Mouse (Mus musculus): ENCODE results near the gene Gm8220. TPM values are rescaled to one million over a fixed set of nuclear protein-coding genes. Genes with fewer than 3 reads are reported as not detected.

Gene Gm8220
- polyA plus RNA-seq (2017; shearing (Covaris generic)), result not detected

DNA sequence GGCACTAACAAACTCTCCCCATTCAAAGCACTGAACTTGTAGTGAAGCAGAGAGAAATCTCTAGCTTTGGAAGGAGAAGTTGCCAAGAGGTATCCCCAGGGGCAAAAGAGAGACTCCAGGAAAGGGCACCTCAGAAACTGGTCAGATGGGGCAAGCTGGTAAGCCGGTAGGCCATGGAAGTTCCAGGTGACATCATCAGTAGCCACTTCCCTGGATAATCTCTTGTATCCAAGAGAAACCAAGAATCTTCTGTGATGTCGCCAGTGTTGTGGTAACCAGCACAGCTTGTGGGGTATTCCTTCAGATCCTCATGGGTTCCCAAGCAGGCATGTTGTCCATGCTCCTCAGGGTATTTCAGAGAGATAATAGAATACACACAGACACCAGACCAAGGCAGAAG, at the start of gene Gm8220:
Gene Gm8220 (plus strand): TSS at position 301 of the 400 bp plus-strand sequence.

DNA sequence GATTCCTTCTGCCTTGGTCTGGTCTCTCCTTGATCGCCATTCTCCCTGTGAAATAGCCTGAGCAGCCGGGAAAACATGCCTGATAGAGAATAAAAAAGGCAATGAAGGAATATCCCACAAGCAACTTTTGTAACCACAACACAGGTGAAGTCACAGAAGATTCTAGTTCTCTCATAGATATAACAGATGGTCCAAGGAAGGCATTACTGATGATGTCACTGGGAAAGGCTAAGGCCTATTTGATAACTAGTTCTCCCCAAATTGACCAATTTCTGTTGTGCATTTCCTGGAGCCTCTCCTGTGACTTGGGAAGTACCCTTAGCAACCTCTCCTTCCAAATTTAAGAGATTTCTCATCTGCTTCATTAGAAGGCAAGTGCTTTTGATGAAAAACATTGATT, 53.1 kb downstream of the Gm8220 start, which contains the start of gene Gm5930:
Gene Gm5930 (minus strand): TSS at position 101 of the 400 bp plus-strand sequence.

Other genes starting within 250 kb of the Gm8220 start
- not detected for gene Ear2, start 182.9 kb upstream of the Gm8220 start, polyA plus RNA-seq (2017; shearing (Covaris generic))
- gene Gm3327, start 161.7 kb upstream of the Gm8220 start, polyA plus RNA-seq (2017; shearing (Covaris generic)), result not detected
- not detected for gene Gm8212, start 87.9 kb upstream of the Gm8220 start, polyA plus RNA-seq (2017; shearing (Covaris generic))
- gene 4930503E14Rik, start 72.3 kb upstream of the Gm8220 start, polyA plus RNA-seq (2017; shearing (Covaris generic)), result not detected
- not detected for gene Gm5930, start 53.0 kb downstream of the Gm8220 start, polyA plus RNA-seq (2017; shearing (Covaris generic))
- gene Gm8229, start 79.8 kb downstream of the Gm8220 start, polyA plus RNA-seq (2017; shearing (Covaris generic)), result not detected
- gene Gm3371, start 125.1 kb downstream of the Gm8220 start, polyA plus RNA-seq (2017; shearing (Covaris generic)), result not detected
- gene Gm8232, start 148.1 kb downstream of the Gm8220 start, polyA plus RNA-seq (2017; shearing (Covaris generic)), result not detected
- gene BC061237, start 206.9 kb downstream of the Gm8220 start, polyA plus RNA-seq (2017; shearing (Covaris generic)), result not detected
- not detected for gene Gm17093, start 232.7 kb downstream of the Gm8220 start, polyA plus RNA-seq (2017; shearing (Covaris generic))

Data from effector memory CD4-positive, alpha-beta T cell, adult 7 months (primary cell).